Mouse (Mus musculus) limb, embryonic 11.5 days (tissue): ENCODE data around the gene Cd86. TPM values are rescaled to one million over a fixed set of nuclear protein-coding genes. Genes with fewer than 3 reads are reported as not detected.

Source experiments
- ATAC-seq: fragments of 200-750 bp; cut with Nextera tagmentation; 2 replicates; pipeline ENCODE4 v1.8.0; 2017; ENCODE audit warnings: low read depth; ENCODE audit not compliant: insufficient number of reproducible peaks, low FRiP score, low TSS enrichment
- DNase-seq: peaks from one replicate; pipeline ENCODE4 v3.0.0-alpha.2; 2015; ENCODE audit warnings: low spot score
- H3K27ac ChIP-seq: fragments of 300-500 bp; sonication (generic); replicated peaks from 2 replicates; pipeline ENCODE4 v1.5.1; 2014; ENCODE audit warnings: low read depth, mild to moderate bottlenecking, low read length
- H3K27me3 ChIP-seq: fragments of 300-500 bp; sonication (generic); 2 replicates; pipeline ENCODE4 v1.6.1; 2014; ENCODE audit warnings: mild to moderate bottlenecking, low read length, mixed read lengths; ENCODE audit not compliant: control insufficient read depth, insufficient read depth
- H3K36me3 ChIP-seq: fragments of 300-500 bp; sonication (generic); 2 replicates; pipeline ENCODE4 v1.6.1; 2014; ENCODE audit warnings: mild to moderate bottlenecking, low read length, moderate library complexity, mixed read lengths; ENCODE audit not compliant: control insufficient read depth, insufficient read depth
- H3K4me1 ChIP-seq: fragments of 300-500 bp; sonication (generic); 2 replicates; pipeline ENCODE4 v1.6.1; 2014; ENCODE audit warnings: low read length, mixed read lengths; ENCODE audit not compliant: control insufficient read depth, insufficient read depth
- H3K4me2 ChIP-seq: fragments of 300-500 bp; sonication (generic); 2 replicates; pipeline ENCODE4 v1.6.1; 2014; ENCODE audit warnings: low read depth, mild to moderate bottlenecking, moderate library complexity; ENCODE audit not compliant: severe bottlenecking
- H3K4me3 ChIP-seq: fragments of 300-500 bp; sonication (generic); 2 replicates; pipeline ENCODE4 v1.5.1; 2014; ENCODE audit warnings: low read depth, low read length
- H3K9ac ChIP-seq: fragments of 300-500 bp; sonication (generic); 2 replicates; pipeline ENCODE4 v1.6.1; 2014; ENCODE audit warnings: mild to moderate bottlenecking, low read length
- H3K9me3 ChIP-seq: fragments of 300-500 bp; sonication (generic); 2 replicates; pipeline ENCODE4 v1.6.1; 2016; ENCODE audit warnings: low read length; ENCODE audit not compliant: control insufficient read depth
- WGBS: fragments of 180-500 bp; shearing (Covaris S2); extraction: QIAGEN DNeasy Blood & Tissue Kit; methylation state at CpG from one replicate; pipeline ENCODE4 v1.1.7; 2014; 5-methylcytosine and 5-hydroxymethylcytosine counted together
- polyA plus RNA-seq: library from polyadenylated mRNA; unstranded; fragments of >200 nt; fragmentation: Nextera tagmentation; extraction: Ambion mirVana; gene quantifications from 2 replicates; pipeline ENCODE4 v1.2.1, GENCODE M21; 2014

Cd86 gene
- polyA plus RNA-seq, result 0.60 and 0.80 TPM in 2 replicates

GRCm38 (mm10) chr16:36665782-36666181, at the start of gene Cd86:
TSS of gene Cd86 (minus strand) at chr16:36666081.
- no peak for ATAC-seq

GRCm38 (mm10) chr16:36711760-36712159, 45.9 kb upstream of the Cd86 start:
- no peak overlapping the region for H3K4me2 ChIP-seq

More at GRCm38 (mm10) chr16:36665782-36666181, at the start of gene Cd86:
- H3K4me3 ChIP-seq, result no peak within 1 kb of the TSS
- H3K4me1 ChIP-seq, result no peaks in the 10 kb centered on the region
- H3K9me3 ChIP-seq, result no peaks in the 10 kb centered on the region
- H3K9ac ChIP-seq, result no peak within 1 kb of the TSS
- no peaks in the 10 kb centered on the region for H3K36me3 ChIP-seq
- H3K27ac ChIP-seq, result no peak within 1 kb of the TSS
- no peaks in the 10 kb centered on the region for H3K27me3 ChIP-seq
- DNase-seq, result no peak
- WGBS, result 82% methylated on average over 13 of the region's 13 CpGs
- H3K4me2 ChIP-seq, result no peak within 1 kb of the TSS

GRCm38 (mm10) chr16:36710794-36711193, 44.9 kb upstream of the Cd86 start:
- H3K9ac ChIP-seq, result no peak overlapping the region
- no peaks in the 10 kb centered on the region for H3K27me3 ChIP-seq
- H3K4me1 ChIP-seq, result no peaks in the 10 kb centered on the region
- H3K9me3 ChIP-seq, result no peaks in the 10 kb centered on the region
- H3K27ac ChIP-seq, result no peak overlapping the region
- 88% methylated on average over 2 of the region's 2 CpGs for WGBS
- H3K4me3 ChIP-seq, result no peak overlapping the region
- DNase-seq (no peak), ATAC-seq (no peak)
- H3K36me3 ChIP-seq, result no peaks in the 10 kb centered on the region
- H3K4me2 ChIP-seq, result no peak overlapping the region

More at GRCm38 (mm10) chr16:36711760-36712159, 45.9 kb upstream of the Cd86 start:
- WGBS, result 93% methylated on average over 12 of the region's 12 CpGs
- no peaks in the 10 kb centered on the region for H3K9me3 ChIP-seq
- no peaks in the 10 kb centered on the region for H3K4me1 ChIP-seq
- no peaks in the 10 kb centered on the region for H3K36me3 ChIP-seq
- DNase-seq, result no peak
- H3K27ac ChIP-seq, result no peak overlapping the region
- no peak overlapping the region for H3K4me3 ChIP-seq
- H3K9ac ChIP-seq, result no peak overlapping the region
- no peaks in the 10 kb centered on the region for H3K27me3 ChIP-seq
- ATAC-seq, result no peak

GRCm38 (mm10) chr16:36709405-36709804, 43.5 kb upstream of the Cd86 start:
- no peaks in the 10 kb centered on the region for H3K27me3 ChIP-seq
- no peak overlapping the region for H3K4me2 ChIP-seq
- H3K4me1 ChIP-seq, result no peaks in the 10 kb centered on the region
- WGBS, result 94% methylated on average over 17 of the region's 17 CpGs
- H3K27ac ChIP-seq, result no peak overlapping the region
- H3K9ac ChIP-seq, result no peak overlapping the region
- ATAC-seq (no peak), DNase-seq (no peak)
- H3K9me3 ChIP-seq, result no peaks in the 10 kb centered on the region
- no peaks in the 10 kb centered on the region for H3K36me3 ChIP-seq
- H3K4me3 ChIP-seq, result no peak overlapping the region

- Histone ChIP-seq H3K9ac (no peak overlapping the region), H3K4me3 (no peak overlapping the region), H3K9me3 (no peaks in the 10 kb centered on the region), H3K4me1 (no peaks in the 10 kb centered on the region), H3K27ac (no peak overlapping the region), H3K36me3 (no peaks in the 10 kb centered on the region), H3K4me2 (no peak overlapping the region), H3K27me3 (no peaks in the 10 kb centered on the region)
- ATAC-seq, result no peak
- no peak for DNase-seq
- 84% methylated on average over 7 of the region's 7 CpGs for WGBS
These were observed 42.9 kb upstream of the Cd86 start for GRCm38 (mm10) chr16:36708751-36709150.

- DNase-seq, result no peak
- H3K4me2 ChIP-seq, result no peak overlapping the region
- 71% methylated on average over 6 of the region's 6 CpGs for WGBS
These were observed 42.0 kb upstream of the Cd86 start for GRCm38 (mm10) chr16:36707702-36708423.

GRCm38 (mm10) chr16:36700484-36700883, 34.6 kb upstream of the Cd86 start:
- Histone ChIP-seq H3K4me3 (no peak overlapping the region), H3K27me3 (no peaks in the 10 kb centered on the region), H3K9me3 (no peaks in the 10 kb centered on the region), H3K27ac (no peak overlapping the region), H3K4me2 (no peak overlapping the region), H3K9ac (no peak overlapping the region), H3K4me1 (no peaks in the 10 kb centered on the region), H3K36me3 (no peaks in the 10 kb centered on the region)
- 87% methylated on average over 2 of the region's 2 CpGs for WGBS
- no peak for DNase-seq
- no peak for ATAC-seq

More at GRCm38 (mm10) chr16:36707702-36708423, 42.0 kb upstream of the Cd86 start:
- Histone ChIP-seq H3K36me3 (no peaks in the 10 kb centered on the region), H3K27ac (no peak overlapping the region), H3K4me1 (no peaks in the 10 kb centered on the region), H3K9me3 (no peaks in the 10 kb centered on the region), H3K9ac (no peak overlapping the region), H3K27me3 (no peaks in the 10 kb centered on the region), H3K4me3 (no peak overlapping the region)
- no peak for ATAC-seq

- no peak for ATAC-seq
- 88% methylated on average over 8 of the region's 8 CpGs for WGBS
- no peaks in the 10 kb centered on the region for H3K9me3 ChIP-seq
- H3K4me1 ChIP-seq, result 0 out of 2 replicates have a peak, but pooled peaks cover 3% of the 10 kb centered on the region
- no peak overlapping the region for H3K9ac ChIP-seq
- no peak overlapping the region for H3K4me3 ChIP-seq
- DNase-seq, result no peak
- H3K27me3 ChIP-seq, result peaks cover 10% of the 10 kb centered on the region; the same call in 1 of the 2 replicates
- no peaks in the 10 kb centered on the region for H3K36me3 ChIP-seq
- H3K27ac ChIP-seq, result no peak overlapping the region
- H3K4me2 ChIP-seq, result no peak overlapping the region
These were observed 31.4 kb upstream of the Cd86 start for GRCm38 (mm10) chr16:36697331-36697730.
